Mouse (Mus musculus): Measurements from ENCODE around the gene Paqr7.
"Not testable (repeated sequence)": the region's sequence is repeated elsewhere in the genome, so short reads cannot be mapped to it uniquely, and the experiment has no call there.

Gene Paqr7

DNA sequence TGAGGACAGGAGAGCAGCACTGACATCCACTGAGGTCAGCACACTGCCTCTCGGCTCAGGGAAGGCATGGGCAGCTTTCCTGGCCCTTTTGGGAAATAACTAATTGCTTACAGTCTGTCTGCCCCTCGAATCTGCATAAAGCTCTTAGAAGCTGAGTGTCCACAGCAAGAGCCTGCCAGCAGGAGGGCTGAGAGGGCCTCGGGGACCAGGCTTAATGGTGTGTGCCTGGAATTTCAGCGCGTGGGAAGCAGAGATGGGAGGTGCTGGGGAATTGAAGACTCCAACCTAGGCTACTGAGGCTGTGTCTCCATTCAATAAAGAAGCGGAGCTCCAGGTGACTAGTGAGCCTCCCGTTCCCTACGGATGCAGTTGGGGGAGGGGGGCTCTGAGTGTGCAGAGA, 22.3 kb upstream of the Paqr7 start:
- DNase-seq, result no peak

DNA sequence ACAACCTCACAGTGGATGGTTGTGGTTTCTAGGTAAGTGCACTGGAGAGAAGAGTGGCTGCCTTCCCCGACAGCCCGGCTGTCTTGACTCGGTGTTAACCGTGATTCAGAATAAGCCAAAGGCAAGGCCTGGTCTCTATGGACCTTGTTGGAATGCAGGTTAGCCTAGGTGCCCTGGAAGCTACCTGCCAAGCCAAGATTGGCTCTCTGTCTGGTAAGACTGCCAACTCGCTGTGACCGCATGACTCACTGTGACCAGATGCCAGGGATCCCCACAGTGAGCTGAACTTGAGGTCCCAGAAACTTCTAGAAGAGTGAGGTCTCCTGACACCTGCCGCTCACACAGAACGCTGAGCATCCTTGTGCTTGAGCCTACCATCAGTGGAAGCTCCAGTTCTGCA, 19.6 kb upstream of the Paqr7 start:
- DNase-seq, result no peak

DNA sequence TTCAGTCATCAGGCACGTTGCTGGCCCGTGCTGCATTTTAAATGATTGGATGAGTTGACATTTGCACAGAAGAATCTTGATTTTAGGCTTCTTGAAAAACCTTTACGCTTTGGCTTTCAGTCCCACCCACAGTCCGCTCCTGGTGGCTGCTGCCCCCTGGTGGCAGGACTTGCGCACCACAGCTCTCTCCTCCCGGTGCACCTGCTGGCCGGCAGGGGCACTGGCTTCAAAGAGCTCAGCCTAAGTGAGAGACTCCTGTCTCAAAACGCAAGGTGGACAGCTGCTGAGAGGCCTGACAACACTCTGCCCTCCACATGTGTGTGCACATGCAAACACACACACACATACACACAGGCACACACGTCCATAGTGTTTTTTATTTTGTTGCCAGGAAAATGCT, 18.5 kb upstream of the Paqr7 start:
- peak; percentile 93 for DNase-seq

DNA sequence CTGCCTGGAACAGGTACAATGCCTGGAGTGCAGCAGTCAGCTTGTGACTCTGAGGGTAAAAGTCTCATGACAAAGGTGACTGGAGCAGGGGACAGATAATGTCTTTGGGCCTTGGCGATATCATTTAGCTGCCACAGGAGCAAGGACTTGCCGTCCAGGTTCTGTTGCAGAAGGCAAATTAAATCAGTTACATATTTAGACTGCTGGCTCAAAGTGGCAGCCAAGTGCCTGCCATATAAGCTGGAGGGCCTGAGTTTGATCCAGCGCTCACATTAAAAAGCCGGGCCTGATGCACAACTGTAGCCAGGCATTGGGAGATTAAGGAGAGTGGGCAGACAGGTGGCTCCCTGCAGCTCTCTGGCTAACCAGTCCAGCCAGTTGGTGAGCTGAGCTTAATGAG, 16.7 kb upstream of the Paqr7 start:
- no peak for DNase-seq

DNA sequence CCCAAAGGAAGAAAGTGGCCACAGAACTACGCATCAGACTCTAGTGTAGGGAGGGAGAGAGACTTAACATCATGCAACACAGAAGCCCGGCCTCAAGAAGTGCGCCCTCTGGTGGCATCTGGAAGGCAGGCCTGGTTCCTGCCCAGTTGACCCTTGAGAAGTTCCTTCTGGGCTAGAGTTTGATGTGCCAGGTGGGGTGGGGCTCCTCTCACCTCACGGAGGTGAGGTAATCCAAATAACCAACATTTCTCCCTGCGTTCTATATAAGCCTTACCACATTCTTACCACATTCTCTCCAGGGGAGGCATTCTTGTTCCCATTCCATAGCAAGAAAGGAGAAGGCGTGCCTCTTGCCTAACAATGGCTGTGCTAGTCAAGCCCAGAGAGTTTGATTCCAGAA, 15.6 kb upstream of the Paqr7 start:
- DNase-seq, result peak; percentile 83

DNA sequence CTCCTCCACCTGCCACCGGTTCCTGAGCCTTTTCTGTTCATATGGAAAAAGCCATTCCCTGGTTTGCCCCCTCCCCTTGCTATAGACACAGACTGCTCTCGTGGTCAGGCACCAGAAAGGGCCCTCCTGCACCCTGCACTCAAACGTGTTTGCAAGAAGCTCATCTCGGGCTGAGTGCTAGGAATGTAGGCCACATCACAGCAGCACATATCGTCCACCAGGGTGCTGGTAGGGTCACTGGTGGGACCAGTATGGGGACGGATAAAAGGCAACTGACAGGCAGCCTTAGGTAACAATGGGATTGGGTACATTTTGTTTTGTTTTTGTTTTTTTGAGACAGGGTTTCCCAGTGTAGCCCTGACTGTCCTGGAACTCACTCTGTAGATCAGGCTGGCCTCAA, 15.2 kb upstream of the Paqr7 start:
- DNase-seq, result no peak

DNA sequence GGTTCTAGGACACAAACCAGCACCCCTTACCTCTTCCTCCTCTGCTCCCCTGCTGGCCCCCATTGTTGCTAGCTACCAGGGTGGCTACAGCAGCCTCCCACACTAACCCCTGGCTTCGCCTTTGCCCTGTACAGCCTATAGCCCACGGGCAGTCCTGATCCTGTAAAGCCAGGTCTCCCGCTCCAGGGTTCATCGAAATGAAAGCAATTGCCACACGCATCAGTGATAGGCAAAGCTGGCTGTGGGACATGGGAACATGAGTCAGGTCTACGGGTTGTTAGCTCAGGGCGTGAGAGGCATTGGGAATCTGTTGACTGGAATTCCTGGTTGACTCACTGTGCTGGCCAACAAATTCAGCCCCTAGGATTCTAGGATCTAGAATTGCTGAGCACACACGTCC, 14.1 kb upstream of the Paqr7 start:
- no peak for DNase-seq

DNA sequence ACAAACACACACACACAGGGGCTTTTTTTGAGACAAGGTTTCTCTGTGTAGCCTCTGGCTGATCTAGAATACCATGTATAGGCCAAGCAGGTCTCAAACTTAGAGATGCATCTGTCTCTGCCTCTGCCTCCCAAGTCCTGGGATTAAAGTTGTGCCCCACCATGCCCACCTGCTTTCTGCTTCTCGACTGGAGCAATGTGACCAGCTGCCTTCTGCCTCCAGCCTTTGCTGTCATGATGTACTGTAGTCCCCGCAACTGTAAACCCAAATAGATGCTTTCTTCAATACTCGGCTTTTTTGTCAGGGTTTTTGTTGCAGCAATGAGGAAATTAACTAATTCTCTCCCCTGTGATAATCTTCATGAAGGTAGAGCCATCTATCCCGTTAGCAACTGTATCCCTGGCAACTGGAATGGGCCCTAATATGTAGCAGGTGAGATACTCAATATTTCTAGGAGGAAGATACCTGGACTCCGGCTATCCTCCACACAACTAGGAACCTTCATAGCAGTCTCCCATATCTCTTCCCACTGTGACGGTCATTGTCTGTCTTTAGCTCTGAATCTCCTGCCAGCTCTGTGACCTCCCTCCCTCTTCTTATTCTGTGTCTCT, 13.3 kb upstream of the Paqr7 start:
- no peak for DNase-seq

DNA sequence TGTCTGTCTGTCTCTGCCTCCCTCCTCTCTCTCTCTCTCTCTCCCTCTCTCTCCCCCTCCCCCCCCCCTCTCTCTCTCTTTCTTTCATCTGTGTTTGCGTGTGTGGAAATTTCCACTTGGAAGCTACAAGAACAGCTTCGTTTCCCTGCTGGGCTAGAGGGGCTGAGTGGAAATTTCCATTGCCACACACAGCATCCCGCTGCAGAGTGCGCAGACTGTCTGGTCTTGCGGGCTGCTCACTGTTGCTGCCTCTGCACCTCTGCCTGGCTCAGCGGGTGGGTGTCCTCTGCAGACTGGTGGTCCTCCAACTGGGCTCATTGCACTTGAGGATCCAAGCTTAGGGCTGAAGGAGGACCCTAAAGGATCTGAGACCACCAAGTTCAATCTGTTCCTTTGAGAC, 12.8 kb upstream of the Paqr7 start:
- no peak for DNase-seq

DNA sequence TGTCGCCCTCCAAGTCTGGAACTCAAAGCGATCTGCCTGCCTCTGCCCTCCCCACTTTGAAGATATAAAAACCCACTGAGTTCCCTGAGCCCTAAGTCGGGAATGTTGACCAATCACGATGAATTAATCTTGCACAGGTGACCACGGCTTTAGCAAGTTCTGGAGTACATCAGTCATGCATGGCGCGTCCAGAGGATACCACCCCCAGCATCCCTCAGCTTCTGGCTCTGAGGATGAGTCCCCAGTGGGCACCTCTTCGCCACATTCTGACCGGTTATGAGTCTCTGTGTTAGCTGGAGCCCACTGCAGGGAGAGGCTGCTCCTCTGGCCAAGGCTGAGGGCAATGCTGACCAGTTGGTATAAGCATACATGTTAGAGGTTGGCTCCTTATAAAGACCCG, 12.3 kb upstream of the Paqr7 start:
- no peak for DNase-seq

DNA sequence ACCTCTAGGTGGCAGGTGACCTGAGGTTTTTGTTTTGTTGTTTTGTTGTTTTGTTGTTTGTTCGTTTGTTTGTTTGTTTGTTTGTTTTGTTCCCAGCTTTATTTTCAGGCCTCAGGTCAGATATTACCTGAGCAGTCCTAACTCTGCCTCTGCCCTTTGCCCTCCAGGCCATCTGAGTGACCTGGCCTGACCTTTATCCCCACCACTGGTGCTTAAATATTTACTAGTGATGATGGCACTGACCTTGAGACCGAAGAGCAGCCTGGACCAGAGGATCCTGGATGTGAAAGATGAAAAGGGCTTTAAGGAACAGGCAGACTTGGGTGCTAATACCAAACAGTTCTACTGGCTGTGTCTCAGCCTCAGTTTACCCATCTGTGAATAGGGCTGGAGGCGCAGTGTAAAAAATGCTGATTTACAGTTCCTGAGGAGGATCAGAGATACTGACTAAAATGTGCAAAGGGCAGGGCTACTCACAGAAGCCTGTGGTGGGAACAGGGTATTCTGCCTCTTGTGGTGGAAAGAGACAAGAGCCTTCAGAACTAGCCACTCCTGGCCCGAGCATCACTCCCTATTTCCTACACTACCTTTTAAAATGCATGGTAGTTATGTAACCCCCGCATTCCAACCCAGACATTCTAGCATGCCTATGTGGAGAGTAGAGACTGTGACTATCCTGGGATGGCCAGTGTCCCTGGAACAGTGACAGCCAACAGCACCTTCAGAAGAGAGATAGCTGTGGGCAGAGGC, 11.2 kb upstream of the Paqr7 start:
- peak; percentile 92 for DNase-seq

DNA sequence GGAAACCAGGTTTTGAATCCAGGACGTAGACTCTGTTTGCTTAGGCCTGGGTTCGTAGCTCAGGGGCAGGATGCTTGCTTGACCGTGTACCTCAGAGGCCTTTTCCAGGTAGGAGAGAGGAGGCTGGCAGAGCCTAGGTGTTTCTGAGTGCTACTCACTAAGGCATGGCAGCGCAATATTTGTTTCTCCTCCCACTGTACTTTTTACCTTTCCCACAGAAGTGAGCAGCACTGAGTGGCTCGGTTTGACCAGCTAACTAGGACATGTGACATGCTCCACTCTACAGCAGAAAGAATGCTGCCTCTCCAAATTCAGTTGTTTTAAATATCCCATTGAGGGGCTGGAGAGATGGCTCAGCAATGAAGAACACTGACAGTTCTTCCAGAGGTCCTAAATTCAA, 8.3 kb upstream of the Paqr7 start:
- no peak for DNase-seq

DNA sequence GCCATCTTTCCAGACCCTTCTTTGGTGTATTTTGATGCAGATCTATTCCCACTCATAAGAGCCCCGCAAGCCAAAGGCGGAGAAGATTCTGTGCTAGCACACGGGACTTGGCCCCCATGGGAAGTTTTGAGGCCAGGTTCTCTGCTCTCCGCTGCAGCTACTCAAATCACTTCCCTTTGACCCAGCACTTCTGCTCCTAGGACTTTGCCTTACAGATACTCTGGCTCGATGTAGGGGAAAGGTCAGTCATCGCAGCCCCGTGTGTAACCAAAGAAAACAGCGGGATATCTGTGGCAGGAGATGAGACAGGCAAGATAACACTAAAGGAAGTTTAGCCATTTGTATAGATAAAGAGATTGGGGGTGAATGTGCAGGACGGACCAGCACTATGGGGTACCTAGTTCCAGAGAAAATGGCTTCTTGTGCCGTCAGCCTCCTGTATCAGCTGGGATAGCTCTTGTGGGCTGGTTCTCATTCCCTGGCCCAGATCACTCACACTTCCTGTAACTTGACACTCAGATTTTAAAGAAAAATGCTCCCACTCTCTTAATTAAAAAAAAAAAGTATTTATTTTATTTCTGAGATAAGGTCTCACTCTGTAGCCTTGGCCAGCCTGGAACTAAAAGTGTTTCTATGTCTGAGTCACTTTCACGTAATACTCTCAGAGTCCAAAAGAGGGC, 6.4 kb upstream of the Paqr7 start:
- DNase-seq, result peak; percentile 81

DNA sequence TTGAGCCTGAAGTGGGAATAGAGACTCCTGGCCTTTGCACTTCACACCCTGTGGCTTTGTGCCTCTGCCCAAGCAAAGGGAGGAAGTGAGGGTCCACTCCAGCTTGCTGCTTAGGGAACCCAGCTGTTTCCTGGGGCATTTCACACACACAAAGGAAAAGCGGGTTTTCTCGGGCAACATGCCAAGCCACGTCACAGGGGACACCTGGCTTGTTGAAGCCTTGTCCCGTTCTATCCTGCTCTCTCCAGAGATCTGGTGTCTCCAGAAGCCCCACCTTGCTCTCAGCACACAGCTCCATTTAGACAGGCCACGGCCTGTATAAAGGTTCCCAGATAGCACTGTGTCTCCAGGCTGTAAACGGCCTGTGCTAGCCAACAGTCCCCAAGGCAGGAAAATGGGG, 4.8 kb upstream of the Paqr7 start:
- no peak for DNase-seq

DNA sequence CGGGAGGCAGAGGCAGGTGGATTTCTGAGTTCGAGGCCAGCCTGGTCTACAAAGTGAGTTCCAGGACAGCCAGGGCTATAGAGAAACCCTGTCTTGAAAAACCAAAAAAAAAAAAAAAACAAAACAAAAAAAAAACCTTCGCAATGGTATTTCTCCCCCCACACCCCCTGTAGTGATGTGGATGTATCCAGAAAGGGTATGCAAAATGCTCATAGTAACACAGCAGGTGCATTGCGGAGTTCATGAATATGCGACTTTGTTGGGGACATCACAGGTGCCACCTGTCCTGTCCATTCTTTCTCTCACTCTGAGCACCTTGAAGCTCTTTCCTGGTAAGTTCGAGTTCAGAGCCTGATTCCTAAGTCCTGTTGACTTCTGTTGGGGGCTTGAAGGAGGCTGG, 2.3 kb upstream of the Paqr7 start:
- not testable (repeated sequence) for DNase-seq

DNA sequence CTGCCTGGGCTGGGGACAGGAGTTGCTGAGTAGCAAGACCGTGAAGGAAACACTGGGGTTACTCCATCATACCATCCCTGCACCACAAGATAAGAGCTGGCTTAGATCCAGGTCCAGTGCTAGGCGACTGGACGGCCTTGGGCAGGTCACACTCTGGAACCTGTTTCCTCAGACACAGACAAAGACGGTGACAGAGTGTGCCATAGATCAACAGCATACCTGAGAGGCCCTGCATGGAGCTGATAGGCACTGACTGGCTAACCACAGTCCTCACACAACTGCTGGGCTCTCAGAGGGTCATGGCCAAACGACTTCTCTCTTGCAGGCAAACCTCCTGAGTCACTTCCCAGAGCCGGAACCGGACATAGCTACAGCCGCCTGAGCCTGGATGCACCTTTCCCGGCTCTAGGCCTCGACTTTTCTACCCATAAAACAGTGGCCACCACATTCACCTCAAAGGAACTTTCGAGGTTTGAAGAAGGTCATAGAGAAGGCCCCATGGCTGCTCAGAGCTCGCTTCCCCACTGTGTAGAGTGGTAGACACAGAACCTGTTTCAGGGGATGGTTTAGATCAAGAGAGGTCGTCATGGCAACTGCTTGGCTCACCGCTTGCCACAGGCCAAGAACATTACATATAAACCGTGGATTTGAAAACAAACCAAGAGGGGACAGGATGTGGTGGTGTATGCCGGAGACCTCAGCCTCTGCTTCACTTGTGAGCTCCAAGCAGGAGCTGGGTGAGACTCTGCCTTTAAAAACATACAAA, 1.5 kb upstream of the Paqr7 start:
- DNase-seq, result no peak

DNA sequence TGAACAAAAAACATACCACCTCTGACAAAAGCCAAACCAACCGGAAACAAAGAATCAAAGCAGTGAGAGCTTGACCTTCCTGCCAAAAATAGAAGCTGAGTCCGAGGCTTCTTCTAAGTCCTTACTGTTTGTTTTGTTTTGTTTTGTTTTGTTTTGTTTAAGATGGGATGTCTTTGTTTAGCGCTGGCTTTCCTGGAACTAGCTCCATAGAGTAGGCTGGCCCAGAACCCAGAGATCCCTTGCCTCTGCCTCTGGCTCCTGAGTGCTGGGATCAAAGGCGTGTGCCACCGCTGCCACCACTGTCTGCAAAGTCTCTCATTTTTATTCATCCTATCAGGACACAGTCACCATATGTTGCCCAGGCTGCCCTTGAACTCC, 962 bp upstream of the Paqr7 start:
- no peak for DNase-seq

DNA sequence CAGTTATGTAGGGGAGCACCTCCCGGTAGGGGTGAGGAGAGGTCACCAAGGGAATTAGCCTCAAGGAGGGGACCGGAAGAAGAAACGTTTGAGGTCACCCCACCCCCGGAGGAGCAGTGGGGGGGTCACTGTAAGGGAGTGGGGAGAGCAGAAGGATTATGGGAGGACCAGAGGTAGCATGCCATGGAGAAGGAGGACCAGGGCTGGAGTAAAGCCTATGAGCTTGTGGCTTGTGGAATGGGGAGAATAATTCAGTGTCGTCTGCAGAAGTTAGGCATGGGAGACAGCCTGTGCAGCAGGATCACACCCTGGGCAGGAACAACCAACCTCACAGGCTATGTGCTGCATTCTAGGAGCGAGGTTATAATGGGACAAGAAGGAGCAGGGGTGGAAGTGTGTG, 726 bp downstream of the Paqr7 start:
- DNase-seq, result no peak

DNA sequence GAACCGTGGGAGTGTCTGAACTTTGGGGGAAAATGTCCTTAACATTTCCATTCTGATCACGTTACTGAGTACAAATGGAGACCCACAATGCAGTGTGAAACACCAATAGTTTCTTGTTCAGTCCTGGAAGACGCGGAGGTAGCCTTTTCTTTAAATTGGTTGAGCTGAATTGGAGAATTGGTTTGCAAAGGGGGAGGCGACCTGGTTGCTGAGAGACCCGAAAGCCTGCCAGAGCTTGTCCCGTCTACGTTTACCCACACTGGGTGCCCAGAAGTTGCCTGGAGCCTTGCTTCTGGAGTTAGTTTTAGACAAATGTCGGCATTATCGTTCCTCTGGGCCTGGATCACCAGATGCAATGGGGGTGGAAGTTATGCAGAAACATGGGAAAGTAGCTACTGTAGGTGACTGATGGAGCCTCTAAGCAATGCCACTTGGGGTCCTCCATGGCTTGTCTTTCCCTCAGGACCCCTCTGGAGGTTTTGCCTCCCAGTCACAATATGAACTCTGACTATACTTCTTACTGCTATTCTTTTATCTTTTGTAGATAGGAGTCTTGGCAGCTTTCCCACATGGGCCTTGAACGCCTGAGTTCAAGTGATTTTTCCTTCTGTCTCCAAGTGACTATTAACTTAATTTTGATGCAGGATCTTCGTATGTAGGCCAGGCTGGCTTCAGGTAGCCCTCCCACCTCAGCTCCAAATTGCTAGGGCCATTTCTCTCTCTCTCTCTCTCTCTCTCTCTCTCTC, 1.7 kb downstream of the Paqr7 start:
- no peak for DNase-seq

DNA sequence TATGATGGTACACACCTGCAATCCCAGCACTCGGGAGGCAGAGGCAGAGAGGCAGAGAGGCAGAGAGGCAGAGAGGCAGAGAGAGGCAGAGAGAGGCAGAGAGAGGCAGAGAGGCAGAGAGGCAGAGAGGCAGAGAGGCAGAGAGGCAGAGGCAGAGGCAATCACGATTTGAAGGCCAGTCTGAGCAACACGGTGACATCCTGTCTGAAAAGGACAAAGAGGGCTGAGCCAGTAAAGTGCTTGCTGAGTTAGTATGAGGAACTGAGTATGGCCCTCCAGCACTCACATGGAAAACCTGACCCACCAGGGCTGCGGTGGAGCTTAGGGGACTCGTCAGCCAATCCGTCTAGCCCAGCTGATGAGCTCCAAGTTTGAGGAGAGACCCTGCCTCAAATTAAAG, 2.5 kb downstream of the Paqr7 start:
- not testable (repeated sequence) for DNase-seq

DNA sequence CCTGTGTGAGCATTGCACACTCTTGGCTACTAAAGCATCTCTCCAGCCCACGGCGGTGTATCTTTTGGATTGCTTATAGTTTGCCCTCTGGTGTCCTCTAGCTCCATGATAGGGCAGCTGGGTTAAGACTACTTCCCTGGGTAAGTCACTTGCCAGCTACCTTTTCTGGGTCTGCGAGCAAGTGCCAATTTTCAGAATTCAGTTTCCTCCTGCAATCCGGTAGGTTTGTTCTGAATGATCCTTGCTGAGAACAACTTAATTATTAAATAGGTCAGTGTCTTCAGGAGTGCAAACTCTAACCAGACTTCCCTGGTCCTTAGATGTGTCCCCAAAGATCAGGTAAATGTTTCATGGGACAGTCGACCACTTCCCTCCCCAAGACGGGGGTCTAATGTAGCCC, 4.6 kb downstream of the Paqr7 start:
- peak; percentile 64 for DNase-seq

DNA sequence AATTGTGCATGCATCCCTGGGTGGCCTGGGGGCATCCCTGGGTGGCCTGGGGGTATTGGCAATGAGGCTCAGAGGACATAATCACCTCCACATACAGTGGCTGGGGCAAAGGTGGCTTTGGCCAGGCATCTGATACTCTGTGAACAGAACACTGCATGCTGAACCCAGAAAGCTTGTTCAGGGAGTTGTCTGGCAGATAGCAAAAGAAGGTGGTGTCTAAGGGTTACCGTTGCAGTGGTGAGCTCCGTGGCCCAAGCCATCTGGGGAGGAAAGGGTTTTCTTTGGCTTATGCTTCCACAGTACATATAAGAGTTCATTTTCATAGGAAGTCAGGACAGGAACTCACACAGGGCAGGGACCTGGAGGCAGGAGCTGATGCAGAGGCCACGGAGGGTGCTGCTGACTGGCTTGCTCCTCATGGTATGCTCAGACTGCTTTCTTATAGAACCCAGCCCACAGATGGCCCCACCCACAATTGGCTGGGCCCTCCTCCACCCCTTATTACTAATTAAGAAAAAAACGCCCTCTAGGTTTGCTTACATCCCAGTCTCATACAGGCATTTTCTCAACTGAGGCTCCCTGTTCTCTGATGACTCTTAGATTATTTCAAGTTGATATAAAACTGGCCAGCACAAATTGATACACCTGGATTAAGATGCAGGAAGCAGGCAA, 7.3 kb downstream of the Paqr7 start:
- DNase-seq, result no peak
